Mouse (Mus musculus) erythroblast, embryonic 14.5 days (primary cell): Measurements from ENCODE around the gene Gsap.

Experiments
- GATA1 ChIP-seq: IDR thresholded peaks from 2 replicates; pipeline ENCODE4 v1.6.1; 2012; ENCODE audit warnings: low read length, inconsistent platforms, mixed read lengths
- TAL1 ChIP-seq: IDR thresholded peaks from 3 replicates; pipeline ENCODE4 v1.6.1; 2012; ENCODE audit warnings: low read length, inconsistent platforms, mixed read lengths

DNA sequence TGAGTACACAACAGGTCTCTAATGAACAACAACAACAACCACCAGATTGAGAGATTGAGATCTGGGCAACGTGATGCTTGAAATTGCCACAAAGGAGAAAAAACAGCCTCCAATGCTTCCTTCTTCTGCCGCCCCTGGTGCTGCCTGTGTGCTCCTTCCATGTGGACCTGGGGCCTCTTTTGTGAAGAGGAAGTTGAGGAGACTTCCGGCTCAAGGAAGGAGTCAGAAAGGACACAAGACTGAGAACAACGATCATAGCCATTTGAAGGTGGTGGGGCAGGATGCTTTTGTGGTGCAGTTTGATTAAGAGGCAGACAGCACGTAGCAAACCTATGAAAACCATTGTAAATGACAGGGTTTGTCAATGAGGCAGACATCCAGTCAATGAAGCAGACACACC is 27.7 kb downstream of the Gsap start:
- TF ChIP-seq GATA1: no peak
- no peak for TF ChIP-seq TAL1
